10 mouse cellular contexts compared by ENCODE assay signal in genomic region chr13:104112266-104112900, GRCm38 (mm10). TPM values are rescaled to one million over a fixed set of nuclear protein-coding genes. Genes with fewer than 3 reads are reported as not detected.
DNase-seq lines count a peak whose midpoint lies in the region; ATAC-seq and TF ChIP-seq lines count a peak whose summit lies in the region.
"Had no signal": no experiment of that assay in that cellular context is flagged by ENCODE, and none has a peak within 500 bp of the region (broad histone marks: within the 10 kb centered on the region; RNA-seq: fewer than 3 reads in every experiment).

No protein-coding gene starts in this region.

- intact Hi-C loops in gastrocnemius, postnatal 14 days (cut with DNase I; ENCODE audit: low total_unique reads), result no loop called here

- no peak overlapping the region for H3K9ac ChIP-seq in midbrain, embryonic 15.5 days
- H3K9ac ChIP-seq: kidney, embryonic 15.5 days had no signal

- no peaks in the 10 kb centered on the region for H3K9me3 ChIP-seq in midbrain, embryonic 15.5 days
- H3K9me3 ChIP-seq: kidney, embryonic 15.5 days had no signal

- no peaks in the 10 kb centered on the region for H3K27me3 ChIP-seq in midbrain, embryonic 15.5 days (replicated peaks)
- H3K27me3 ChIP-seq: kidney, embryonic 15.5 days had no signal

- ATAC-seq in CD4-positive, CD25-positive, alpha-beta regulatory T cell, adult 4 months, result peak; percentile 29
- no peak for ATAC-seq in midbrain, embryonic 15.5 days (replicated peaks)

- no peak for TF ChIP-seq POLR2A in brain, embryonic 14.5 days (IDR thresholded peaks at IDR 0.05; ENCODE audit: borderline replicate concordance, extremely low read depth, insufficient read depth, insufficient read length, poor library complexity, severe bottlenecking)

- H3K4me1 ChIP-seq in midbrain, embryonic 15.5 days, result peaks cover 27% of the 10 kb centered on the region

- H3K36me3 ChIP-seq in midbrain, embryonic 15.5 days (replicated peaks), result peaks cover 8% of the 10 kb centered on the region
- H3K36me3 ChIP-seq: kidney, embryonic 15.5 days had no signal

- H3K27ac ChIP-seq in layer of hippocampus, adult 2 months, result peak overlapping the region; percentile 95; the same call in 1 of the 2 replicates
- H3K27ac ChIP-seq in midbrain, embryonic 15.5 days, result no peak overlapping the region
- H3K27ac ChIP-seq: kidney, embryonic 15.5 days had no signal

- 25% methylated on average over 12 of the region's 12 CpGs for WGBS in midbrain, embryonic 15.5 days

- TF ChIP-seq CTCF in layer of hippocampus, adult 2 months (conservative IDR thresholded peaks at IDR 0.05), result no peak
- no peak for TF ChIP-seq CTCF in brain, embryonic 14.5 days (IDR thresholded peaks at IDR 0.05; ENCODE audit: borderline replicate concordance, extremely low read depth, insufficient read depth, insufficient read length)

- peak overlapping the region; percentile 84 for H3K4me2 ChIP-seq in midbrain, embryonic 15.5 days
- H3K4me2 ChIP-seq: kidney, embryonic 15.5 days had no signal

- DNase-seq in layer of hippocampus, adult 2 months (ENCODE audit: low spot score in 2 of 2), result peak; percentile 10 to 21
- DNase-seq in layer of hippocampus, adult 9-11 months, result no peak
- peak; percentile 52 for DNase-seq in brain, embryonic 14.5 days (ENCODE audit: low read depth)
- no peak for DNase-seq in gastrocnemius, postnatal 14 days
- no peak for DNase-seq in kidney, postnatal 10 days
- DNase-seq: heart, adult 18-20 months; lung, postnatal 14 days had no signal

- H3K4me3 ChIP-seq in layer of hippocampus, adult 2 months, result peak overlapping the region; percentile 21; the same call in 1 of the 2 replicates
- 0 out of 2 replicates have a peak overlapping the region, but pooled peaks have one; percentile 5 for H3K4me3 ChIP-seq in midbrain, embryonic 15.5 days
- H3K4me3 ChIP-seq: kidney, embryonic 15.5 days had no signal

RNA-seq across cellular contexts. Expression of gene Sgtb, which starts 2.8 kb away (rescaled TPM):
- total RNA-seq in layer of hippocampus, adult 2 months (2021), result 10 to 100 TPM; 72.5 to 81.0 TPM
- polyA plus RNA-seq in CD4-positive, CD25-positive, alpha-beta regulatory T cell, adult 4 months (2017; shearing (Covaris generic)), result under 1 TPM; 0.17 to 0.71 TPM
- polyA plus RNA-seq in brain, embryonic 14.5 days (2012; rRNA removed), result 19.3 and 23.7 TPM in 2 replicates
- polyA plus RNA-seq in midbrain, embryonic 15.5 days (2015; fragmentation: Nextera tagmentation; extraction: Ambion mirVana), result 28.6 and 29.4 TPM in 2 replicates
- 1 to 10 TPM in 1 of 2 experiments, under 1 TPM in 1; 0.94 to 1.3 TPM for total RNA-seq in gastrocnemius, postnatal 14 days (2021)

RNA-seq across cellular contexts. Expression of gene Nln, which starts 3.0 kb away (rescaled TPM):
- 10 to 100 TPM; 20.6 to 20.7 TPM for total RNA-seq in layer of hippocampus, adult 2 months (2021)
- polyA plus RNA-seq in CD4-positive, CD25-positive, alpha-beta regulatory T cell, adult 4 months (2017; shearing (Covaris generic)), result 10 to 100 TPM in 1 of 2 experiments, 1 to 10 TPM in 1; 8.4 to 10.9 TPM
- polyA plus RNA-seq in brain, embryonic 14.5 days (2012; rRNA removed), result 24.3 and 35.3 TPM in 2 replicates
- 66.1 and 70.8 TPM in 2 replicates for polyA plus RNA-seq in midbrain, embryonic 15.5 days (2015; fragmentation: Nextera tagmentation; extraction: Ambion mirVana)
- total RNA-seq in gastrocnemius, postnatal 14 days (2021), result 1 to 10 TPM; 7.4 to 7.5 TPM

Comparison
In these comparisons a context has a peak if more than half of its experiments do, and no peak if none do; other contexts are left out.
1. DNase-seq: peak in layer of hippocampus, adult 2 months (2 of 2) and brain, embryonic 14.5 days (single experiment); none in layer of hippocampus, adult 9-11 months (single experiment), gastrocnemius, postnatal 14 days (single experiment) and kidney, postnatal 10 days (single experiment).
2. RNA of gene Sgtb, which starts 2.8 kb away (polyA plus RNA-seq): 28.6 to 29.4 TPM in midbrain, embryonic 15.5 days and 19.3 to 23.7 TPM in brain, embryonic 14.5 days; 0.17 to 0.71 TPM in CD4-positive, CD25-positive, alpha-beta regulatory T cell, adult 4 months; every median in the first group is over 10 times any median in the second.